Mouse (Mus musculus): ENCODE measurements around the gene Gbp10. TPM values are rescaled to one million over a fixed set of nuclear protein-coding genes. Genes with fewer than 3 reads are reported as not detected.
"Not testable (repeated sequence)": the region's sequence is repeated elsewhere in the genome, so short reads cannot be mapped to it uniquely, and the experiment has no call there.

The Gbp10 gene
- polyA plus RNA-seq (2012; rRNA removed): 5.1 and 5.9 TPM in 2 replicates

GRCm38 (mm10) chr5:105239483-105240047 lies at the start of gene Gbp10:
Gene Gbp10 (minus strand): TSS chr5:105239533.
- H3K36me3 ChIP-seq (ENCODE audit: control insufficient read depth, insufficient read depth, low read length); DNase-seq; H3K27me3 ChIP-seq (ENCODE audit: control insufficient read depth, insufficient read depth, low read length); H3K4me3 ChIP-seq (ENCODE audit: control insufficient read depth, insufficient read depth, low read length): not testable (repeated sequence)
- Histone ChIP-seq H3K27ac (ENCODE audit: control insufficient read depth, insufficient read depth, low read length) (peak within 1 kb of the TSS; percentile 37; the same call in 1 of the 2 replicates), H3K4me1 (replicated peaks; ENCODE audit: control insufficient read depth, insufficient read depth, low read length) (peaks cover 12% of the 10 kb centered on the region)

DNA sequence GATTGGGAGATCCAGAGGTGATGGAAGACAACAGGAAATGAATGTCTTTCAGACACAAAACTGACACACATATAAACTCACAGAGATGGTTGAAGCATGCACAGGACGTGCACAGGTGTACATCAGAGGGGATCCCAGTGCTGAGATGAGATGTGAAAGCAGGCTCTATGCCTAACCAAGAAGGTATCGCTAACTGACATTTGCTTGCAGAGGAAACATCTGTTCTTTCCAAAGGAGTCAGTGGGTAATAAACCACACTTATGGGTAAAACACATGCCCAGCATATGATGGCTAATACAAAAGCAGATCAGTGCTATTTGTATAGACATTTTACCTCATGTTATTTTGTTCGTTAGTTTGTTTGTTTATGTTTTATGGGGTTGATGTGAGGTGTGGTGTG lies 21.3 kb upstream of the Gbp10 start:
- not testable (repeated sequence) for H3K27ac ChIP-seq (ENCODE audit: control insufficient read depth, insufficient read depth, low read length); DNase-seq; H3K36me3 ChIP-seq (ENCODE audit: control insufficient read depth, insufficient read depth, low read length); H3K27me3 ChIP-seq (ENCODE audit: control insufficient read depth, insufficient read depth, low read length); H3K4me3 ChIP-seq (ENCODE audit: control insufficient read depth, insufficient read depth, low read length)
- H3K4me1 ChIP-seq (replicated peaks; ENCODE audit: control insufficient read depth, insufficient read depth, low read length): peaks cover 31% of the 10 kb centered on the region
- WGBS: 0% methylated on average over 1 of the region's 3 CpGs

DNA sequence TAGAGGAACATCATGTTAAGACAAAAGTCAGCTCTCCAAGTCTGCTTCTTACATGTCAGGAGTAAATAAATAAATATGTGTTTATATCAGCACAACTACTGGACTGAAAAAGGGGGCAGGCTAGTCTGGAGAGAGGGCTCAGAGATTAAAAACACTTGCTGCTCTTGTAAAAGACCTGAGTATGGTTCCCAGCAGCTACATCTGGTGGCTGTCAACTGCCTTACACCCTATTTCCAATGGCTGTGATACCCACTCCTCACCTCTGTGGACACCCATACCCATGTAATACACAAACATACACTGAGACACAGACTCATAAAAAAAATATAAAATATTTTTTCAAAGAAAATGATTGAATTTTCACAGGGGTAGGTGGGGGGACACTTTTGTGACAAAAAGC lies 13.2 kb upstream of the Gbp10 start:
- H3K36me3 ChIP-seq (ENCODE audit: control insufficient read depth, insufficient read depth, low read length): no peaks in the 10 kb centered on the region
- peak; percentile 23 for DNase-seq
- TF ChIP-seq CTCF (IDR thresholded peaks at IDR 0.05; ENCODE audit: borderline replicate concordance, control insufficient read depth, extremely low read depth, insufficient read depth, low read length, poor library complexity) (no peak), POLR2A (IDR thresholded peaks at IDR 0.05; ENCODE audit: control insufficient read depth, extremely low read depth, insufficient read depth, low read length, poor library complexity) (no peak)
- H3K4me3 ChIP-seq (ENCODE audit: control insufficient read depth, insufficient read depth, low read length): no peak overlapping the region
- no peaks in the 10 kb centered on the region; the same call in 1 of the 2 replicates for H3K4me1 ChIP-seq (replicated peaks; ENCODE audit: control insufficient read depth, insufficient read depth, low read length)
- H3K27ac ChIP-seq (ENCODE audit: control insufficient read depth, insufficient read depth, low read length): no peak overlapping the region
- H3K27me3 ChIP-seq (ENCODE audit: control insufficient read depth, insufficient read depth, low read length): no peaks in the 10 kb centered on the region

DNA sequence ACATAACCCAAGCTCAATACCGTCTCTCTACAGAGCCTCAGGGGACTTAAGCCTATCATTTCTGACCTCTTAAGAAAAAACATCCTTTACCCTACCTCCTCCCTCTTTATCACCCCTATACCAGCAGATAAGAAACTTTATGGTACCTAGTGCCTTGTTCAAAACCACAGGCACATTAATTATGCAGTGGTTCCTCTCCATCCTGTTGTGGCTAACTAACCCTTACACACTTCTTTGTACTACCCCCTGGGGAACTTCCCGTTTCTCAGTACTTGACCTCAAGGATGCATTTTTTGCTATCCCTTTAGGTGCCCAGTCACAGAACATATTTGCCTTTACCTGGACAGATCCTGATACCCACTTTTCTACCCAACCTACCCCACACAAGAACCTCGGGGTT lies 5.4 kb upstream of the Gbp10 start:
- not testable (repeated sequence) for H3K4me3 ChIP-seq (ENCODE audit: control insufficient read depth, insufficient read depth, low read length); H3K27me3 ChIP-seq (ENCODE audit: control insufficient read depth, insufficient read depth, low read length); H3K36me3 ChIP-seq (ENCODE audit: control insufficient read depth, insufficient read depth, low read length); DNase-seq; H3K4me1 ChIP-seq (replicated peaks; ENCODE audit: control insufficient read depth, insufficient read depth, low read length); H3K27ac ChIP-seq (ENCODE audit: control insufficient read depth, insufficient read depth, low read length)
- 24% methylated on average over 3 of the region's 3 CpGs for WGBS

DNA sequence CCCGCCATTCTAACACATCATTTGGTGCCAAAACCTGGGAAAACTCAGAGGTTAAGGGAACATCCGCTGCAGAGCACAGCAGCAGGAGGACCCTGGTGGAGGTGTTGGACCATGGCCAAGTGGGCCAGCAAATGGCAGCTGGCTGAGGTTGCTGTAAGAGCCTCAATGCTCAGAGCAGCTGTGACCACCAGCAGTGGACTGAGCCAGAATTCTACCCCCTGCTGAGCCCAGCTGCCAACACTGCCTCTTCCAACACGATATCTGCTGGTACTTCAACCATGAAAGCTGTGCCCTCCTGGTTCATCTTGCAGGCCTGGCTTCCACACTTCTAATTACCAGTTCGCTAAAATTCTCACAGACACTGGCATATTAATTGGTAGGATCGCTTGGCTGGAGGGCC lies 1.6 kb upstream of the Gbp10 start:
- DNase-seq; H3K36me3 ChIP-seq (ENCODE audit: control insufficient read depth, insufficient read depth, low read length); H3K27ac ChIP-seq (ENCODE audit: control insufficient read depth, insufficient read depth, low read length); H3K27me3 ChIP-seq (ENCODE audit: control insufficient read depth, insufficient read depth, low read length); H3K4me3 ChIP-seq (ENCODE audit: control insufficient read depth, insufficient read depth, low read length): not testable (repeated sequence)
- peaks cover 13% of the 10 kb centered on the region for H3K4me1 ChIP-seq (replicated peaks; ENCODE audit: control insufficient read depth, insufficient read depth, low read length)
- 91% methylated on average over 5 of the region's 5 CpGs for WGBS

GRCm38 (mm10) chr5:105238402-105238801 lies 931 bp downstream of the Gbp10 start:
- H3K27me3 ChIP-seq (ENCODE audit: control insufficient read depth, insufficient read depth, low read length); H3K4me3 ChIP-seq (ENCODE audit: control insufficient read depth, insufficient read depth, low read length); H3K36me3 ChIP-seq (ENCODE audit: control insufficient read depth, insufficient read depth, low read length); DNase-seq; H3K27ac ChIP-seq (ENCODE audit: control insufficient read depth, insufficient read depth, low read length): not testable (repeated sequence)
- H3K4me1 ChIP-seq (replicated peaks; ENCODE audit: control insufficient read depth, insufficient read depth, low read length): peaks cover 12% of the 10 kb centered on the region
- WGBS: 84% methylated on average over 1 of the region's 1 CpGs

DNA sequence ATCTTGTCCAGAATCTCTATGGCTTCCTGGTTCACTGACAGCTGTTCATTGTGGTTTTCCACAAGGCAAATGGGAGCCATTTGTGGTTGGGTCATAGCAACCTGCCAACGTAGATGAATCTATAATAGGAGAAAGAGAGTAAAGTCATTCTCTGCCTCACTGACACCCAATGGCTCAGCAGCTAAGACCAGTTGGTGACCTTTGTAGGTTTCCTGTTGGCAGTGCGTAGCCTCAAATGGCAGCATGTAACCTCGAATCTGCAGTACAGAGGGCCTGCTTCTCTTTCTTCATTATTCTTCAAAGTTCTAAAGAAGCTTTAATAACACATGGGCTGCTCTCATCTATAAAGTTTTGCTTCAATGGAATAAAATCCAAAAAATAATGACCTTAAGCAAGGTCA lies 3.3 kb downstream of the Gbp10 start:
- 41% methylated on average over 3 of the region's 3 CpGs for WGBS

DNA sequence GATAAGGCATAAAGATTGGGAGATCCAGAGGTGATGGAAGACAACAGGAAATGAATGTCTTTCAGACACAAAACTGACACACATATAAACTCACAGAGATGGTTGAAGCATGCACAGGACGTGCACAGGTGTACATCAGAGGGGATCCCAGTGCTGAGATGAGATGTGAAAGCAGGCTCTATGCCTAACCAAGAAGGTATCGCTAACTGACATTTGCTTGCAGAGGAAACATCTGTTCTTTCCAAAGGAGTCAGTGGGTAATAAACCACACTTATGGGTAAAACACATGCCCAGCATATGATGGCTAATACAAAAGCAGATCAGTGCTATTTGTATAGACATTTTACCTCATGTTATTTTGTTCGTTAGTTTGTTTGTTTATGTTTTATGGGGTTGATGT lies 30.4 kb downstream of the Gbp10 start:
- not testable (repeated sequence) for H3K4me3 ChIP-seq (ENCODE audit: control insufficient read depth, insufficient read depth, low read length); H3K27ac ChIP-seq (ENCODE audit: control insufficient read depth, insufficient read depth, low read length); DNase-seq; H3K36me3 ChIP-seq (ENCODE audit: control insufficient read depth, insufficient read depth, low read length); H3K4me1 ChIP-seq (replicated peaks; ENCODE audit: control insufficient read depth, insufficient read depth, low read length); H3K27me3 ChIP-seq (ENCODE audit: control insufficient read depth, insufficient read depth, low read length)
- WGBS: 25% methylated on average over 1 of the region's 3 CpGs

More for the DNA sequence above, 3.3 kb downstream of the Gbp10 start:
- H3K27me3 ChIP-seq (ENCODE audit: control insufficient read depth, insufficient read depth, low read length); H3K36me3 ChIP-seq (ENCODE audit: control insufficient read depth, insufficient read depth, low read length); H3K4me3 ChIP-seq (ENCODE audit: control insufficient read depth, insufficient read depth, low read length); H3K27ac ChIP-seq (ENCODE audit: control insufficient read depth, insufficient read depth, low read length); DNase-seq: not testable (repeated sequence)
- H3K4me1 ChIP-seq (replicated peaks; ENCODE audit: control insufficient read depth, insufficient read depth, low read length): peaks cover 12% of the 10 kb centered on the region

DNA sequence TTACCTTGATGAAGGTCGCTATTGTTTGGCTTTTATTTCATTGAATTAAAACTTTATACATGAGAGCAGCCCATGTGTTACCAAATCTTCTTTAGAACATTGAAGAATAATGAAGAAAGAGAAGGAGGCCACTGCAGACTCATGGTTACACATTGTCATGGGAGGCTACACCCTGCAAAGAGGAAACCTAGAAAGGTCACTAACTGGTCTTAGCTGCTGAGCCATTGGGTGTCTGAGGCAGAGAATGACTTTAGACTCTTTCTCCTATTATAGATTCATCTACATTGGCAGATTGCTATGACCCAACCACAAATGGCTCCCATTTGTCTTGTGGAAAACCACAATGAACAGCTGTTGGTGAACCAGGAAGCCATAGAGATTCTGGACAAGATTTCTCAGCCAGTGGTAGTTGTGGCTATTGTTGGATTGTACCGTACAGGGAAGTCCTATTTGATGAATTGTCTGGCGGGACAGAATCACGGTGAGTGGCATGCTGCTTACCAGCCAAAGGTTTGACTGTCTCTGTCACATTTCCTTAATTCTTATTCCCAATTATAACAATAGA lies 38.5 kb downstream of the Gbp10 start:
- not testable (repeated sequence) for H3K36me3 ChIP-seq (ENCODE audit: control insufficient read depth, insufficient read depth, low read length); H3K27ac ChIP-seq (ENCODE audit: control insufficient read depth, insufficient read depth, low read length); H3K4me1 ChIP-seq (replicated peaks; ENCODE audit: control insufficient read depth, insufficient read depth, low read length); DNase-seq; H3K4me3 ChIP-seq (ENCODE audit: control insufficient read depth, insufficient read depth, low read length); H3K27me3 ChIP-seq (ENCODE audit: control insufficient read depth, insufficient read depth, low read length)
- 46% methylated on average over 4 of the region's 4 CpGs for WGBS

DNA sequence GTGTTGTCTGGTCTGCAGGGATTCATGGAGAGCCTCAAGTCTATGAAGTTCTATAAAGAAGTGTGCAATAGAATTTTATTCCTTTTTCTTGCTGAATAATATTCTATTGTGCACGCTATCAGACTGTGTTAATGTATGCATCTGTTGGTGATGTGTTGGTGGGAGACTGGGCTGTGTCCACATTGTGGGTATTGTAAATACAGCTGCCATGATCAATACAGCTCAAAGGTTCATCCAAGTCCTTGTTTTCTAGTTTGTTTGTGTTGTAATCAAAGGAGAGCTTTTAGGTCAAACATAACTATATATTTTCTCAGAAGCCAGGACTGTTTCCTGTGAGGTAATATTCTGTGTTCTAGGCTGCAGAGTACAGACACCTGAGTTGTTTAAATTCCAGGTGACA lies 40.2 kb downstream of the Gbp10 start:
- WGBS: 92% methylated on average over 1 of the region's 1 CpGs

GRCm38 (mm10) chr5:105197915-105198560 lies 41.3 kb downstream of the Gbp10 start:
- not testable (repeated sequence) for H3K27me3 ChIP-seq (ENCODE audit: control insufficient read depth, insufficient read depth, low read length); DNase-seq; H3K4me1 ChIP-seq (replicated peaks; ENCODE audit: control insufficient read depth, insufficient read depth, low read length); H3K4me3 ChIP-seq (ENCODE audit: control insufficient read depth, insufficient read depth, low read length); H3K36me3 ChIP-seq (ENCODE audit: control insufficient read depth, insufficient read depth, low read length); H3K27ac ChIP-seq (ENCODE audit: control insufficient read depth, insufficient read depth, low read length)

More for the DNA sequence above, 40.2 kb downstream of the Gbp10 start:
- H3K27me3 ChIP-seq (ENCODE audit: control insufficient read depth, insufficient read depth, low read length); H3K4me3 ChIP-seq (ENCODE audit: control insufficient read depth, insufficient read depth, low read length); H3K4me1 ChIP-seq (replicated peaks; ENCODE audit: control insufficient read depth, insufficient read depth, low read length); DNase-seq; H3K36me3 ChIP-seq (ENCODE audit: control insufficient read depth, insufficient read depth, low read length); H3K27ac ChIP-seq (ENCODE audit: control insufficient read depth, insufficient read depth, low read length): not testable (repeated sequence)
